Mouse (Mus musculus): ENCODE data around the gene Skp1a. TPM values are rescaled to one million over a fixed set of nuclear protein-coding genes. Genes with fewer than 3 reads are reported as not detected.

Gene Skp1a
- polyA plus RNA-seq, 1 experiment: 7.5 TPM

DNA sequence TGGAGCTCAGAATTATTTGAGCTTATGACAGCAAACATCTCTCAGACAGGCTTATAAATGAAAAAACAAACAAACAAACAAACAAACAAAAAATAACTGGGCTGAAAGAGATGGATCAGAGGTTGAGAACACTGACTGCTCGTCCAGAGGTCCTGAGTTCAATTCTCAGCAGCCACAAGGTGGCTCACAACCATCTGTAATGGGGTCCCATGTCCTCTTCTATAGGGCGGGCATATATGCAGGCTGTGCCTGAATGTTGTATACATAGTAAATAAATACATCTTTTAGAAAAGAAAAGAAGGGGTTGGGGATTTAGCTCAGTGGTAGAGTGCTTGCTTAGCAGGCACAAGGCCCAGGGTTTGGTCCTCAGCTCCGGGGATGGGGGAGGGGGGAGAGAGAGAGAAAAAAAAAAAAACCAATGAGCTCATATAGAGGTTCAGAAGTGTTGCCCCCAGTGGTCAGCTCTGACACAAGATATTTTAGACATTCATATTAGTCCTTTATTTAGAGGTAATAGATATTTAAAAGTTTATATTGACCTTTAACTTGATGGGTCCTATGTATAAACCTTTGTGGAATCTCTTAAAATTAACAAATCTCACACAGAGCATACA is 5.7 kb upstream of the Skp1a start:
- WGBS: 74% methylated on average over 3 of the region's 3 CpGs
- H3K4me3 ChIP-seq (ENCODE audit: low read depth, low read length): no peak overlapping the region
- TF ChIP-seq CTCF (IDR thresholded peaks at IDR 0.05; ENCODE audit: extremely low read depth, insufficient read length, insufficient replicate concordance, low read depth, low read length) (no peak), POLR2A (IDR thresholded peaks at IDR 0.05; ENCODE audit: low read depth, low read length) (no peak)
- no peaks in the 10 kb centered on the region for H3K36me3 ChIP-seq (ENCODE audit: control insufficient read depth, insufficient read depth, low read length)
- H3K4me1 ChIP-seq (ENCODE audit: control insufficient read depth, insufficient read depth, insufficient read length, low read length): peaks cover 11% of the 10 kb centered on the region; the same call in 1 of the 2 replicates
- no peak overlapping the region for H3K27ac ChIP-seq (ENCODE audit: insufficient read depth, low read depth, low read length)
- H3K27me3 ChIP-seq (ENCODE audit: control insufficient read depth, insufficient read depth, low read length): no peaks in the 10 kb centered on the region

DNA sequence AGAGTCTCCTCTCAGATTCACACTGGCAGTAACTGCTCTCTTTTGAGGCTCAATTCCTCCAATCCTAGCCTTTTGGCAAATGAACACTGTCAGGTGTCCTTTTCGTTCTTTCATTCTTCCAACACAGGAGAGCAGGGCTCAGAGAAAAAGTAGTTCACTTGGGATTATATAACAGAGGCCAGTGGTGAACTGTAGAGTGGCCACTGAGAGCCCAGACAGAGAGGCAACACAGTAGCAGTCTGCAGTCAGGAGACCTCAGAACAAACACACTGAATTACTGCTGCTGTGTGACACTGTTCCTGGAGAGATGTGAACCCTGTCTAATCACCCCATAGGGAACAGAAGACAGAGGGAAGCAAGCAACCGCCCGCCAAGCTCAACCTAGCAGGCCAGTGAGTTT is 4.7 kb upstream of the Skp1a start:
- no peaks in the 10 kb centered on the region for H3K36me3 ChIP-seq (ENCODE audit: control insufficient read depth, insufficient read depth, low read length)
- no peaks in the 10 kb centered on the region for H3K27me3 ChIP-seq (ENCODE audit: control insufficient read depth, insufficient read depth, low read length)
- TF ChIP-seq CTCF (IDR thresholded peaks at IDR 0.05; ENCODE audit: extremely low read depth, insufficient read length, insufficient replicate concordance, low read depth, low read length) (no peak), POLR2A (IDR thresholded peaks at IDR 0.05; ENCODE audit: low read depth, low read length) (no peak)
- 91% methylated on average over 3 of the region's 3 CpGs for WGBS
- no peak overlapping the region for H3K4me3 ChIP-seq (ENCODE audit: low read depth, low read length)
- H3K27ac ChIP-seq (ENCODE audit: insufficient read depth, low read depth, low read length): no peak overlapping the region
- peaks cover 11% of the 10 kb centered on the region; the same call in 1 of the 2 replicates for H3K4me1 ChIP-seq (ENCODE audit: control insufficient read depth, insufficient read depth, insufficient read length, low read length)

DNA sequence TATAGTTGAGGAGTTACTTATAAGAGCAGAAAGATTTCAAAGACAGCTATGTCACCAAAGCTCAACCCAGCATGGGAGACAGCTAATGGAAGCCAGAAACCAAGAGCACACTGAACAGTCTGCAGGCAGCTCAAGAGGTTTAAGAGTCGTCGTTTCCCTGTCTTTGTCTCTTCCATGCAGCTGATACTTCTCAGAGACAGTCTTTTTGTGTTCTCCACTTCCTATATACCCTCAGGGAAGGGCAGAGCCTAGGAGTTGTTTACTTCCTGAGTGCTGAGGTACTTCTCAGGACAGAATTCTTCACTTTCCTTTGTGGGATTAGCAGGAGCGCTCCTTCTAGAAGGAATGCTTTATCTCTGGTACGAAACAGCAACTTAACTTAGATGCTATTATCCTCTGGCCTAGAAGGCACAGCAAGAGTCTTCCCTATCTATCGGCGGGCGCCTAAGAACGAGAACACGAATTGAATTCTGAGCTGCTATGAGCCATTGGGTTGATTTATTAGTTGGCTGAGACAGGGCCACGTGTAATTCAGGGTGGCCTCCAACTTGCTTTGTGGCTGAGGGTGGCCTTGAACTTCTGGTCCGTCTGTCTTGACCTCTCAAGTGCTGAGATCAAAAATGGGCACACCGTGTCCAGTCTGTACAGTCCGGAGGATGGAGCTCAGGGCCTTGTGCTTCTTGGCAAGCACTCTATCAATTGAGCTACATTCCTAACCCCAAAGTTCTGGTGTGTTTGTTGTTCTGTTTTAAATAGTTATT is 4.1 kb upstream of the Skp1a start:
- Histone ChIP-seq H3K27ac (ENCODE audit: insufficient read depth, low read depth, low read length) (no peak overlapping the region), H3K27me3 (ENCODE audit: control insufficient read depth, insufficient read depth, low read length) (no peaks in the 10 kb centered on the region), H3K4me3 (ENCODE audit: low read depth, low read length) (no peak overlapping the region), H3K4me1 (ENCODE audit: control insufficient read depth, insufficient read depth, insufficient read length, low read length) (peaks cover 11% of the 10 kb centered on the region; the same call in 1 of the 2 replicates), H3K36me3 (ENCODE audit: control insufficient read depth, insufficient read depth, low read length) (no peaks in the 10 kb centered on the region)
- WGBS: 85% methylated on average over 13 of the region's 13 CpGs
- TF ChIP-seq POLR2A (IDR thresholded peaks at IDR 0.05; ENCODE audit: low read depth, low read length): no peak
- no peak for TF ChIP-seq CTCF (IDR thresholded peaks at IDR 0.05; ENCODE audit: extremely low read depth, insufficient read length, insufficient replicate concordance, low read depth, low read length)

DNA sequence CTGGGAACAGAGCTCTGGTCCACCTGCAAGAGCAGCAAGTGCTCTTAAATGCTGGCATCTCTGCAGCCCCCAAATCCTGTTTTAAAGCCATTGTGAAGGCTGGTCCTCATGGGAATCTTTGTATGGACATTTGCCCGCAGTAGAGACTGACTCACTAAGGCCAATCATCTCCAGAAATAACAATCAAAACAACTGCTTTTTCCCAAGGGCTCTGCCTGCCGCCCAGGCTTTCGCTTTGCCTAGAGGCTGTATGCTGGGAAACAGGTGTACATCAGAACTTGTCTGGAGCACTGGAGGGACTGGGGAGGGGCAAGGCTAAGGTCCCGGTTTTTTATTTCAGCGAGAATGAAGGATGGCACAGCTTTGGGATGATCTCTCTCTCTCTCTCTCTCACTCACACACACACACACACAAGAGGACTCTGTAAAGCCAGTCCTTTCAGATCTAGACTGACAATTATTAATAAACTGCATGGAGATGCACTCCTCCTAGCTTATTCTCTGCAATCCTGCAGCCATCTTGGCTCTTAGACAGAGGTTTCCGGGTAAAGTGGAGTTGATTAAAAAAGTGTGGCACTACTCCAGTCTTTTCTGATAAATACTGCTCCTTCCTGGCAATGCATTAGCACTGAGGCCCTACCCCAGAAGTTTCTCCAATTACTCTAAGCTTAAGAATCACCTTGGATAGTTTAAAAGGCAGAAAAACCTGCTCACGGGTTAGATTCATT is 2.9 kb upstream of the Skp1a start:
- Histone ChIP-seq H3K27ac (ENCODE audit: insufficient read depth, low read depth, low read length) (no peak overlapping the region), H3K27me3 (ENCODE audit: control insufficient read depth, insufficient read depth, low read length) (no peaks in the 10 kb centered on the region), H3K4me3 (ENCODE audit: low read depth, low read length) (no peak overlapping the region), H3K4me1 (ENCODE audit: control insufficient read depth, insufficient read depth, insufficient read length, low read length) (peaks cover 8% of the 10 kb centered on the region; the same call in 1 of the 2 replicates), H3K36me3 (ENCODE audit: control insufficient read depth, insufficient read depth, low read length) (no peaks in the 10 kb centered on the region)
- WGBS: 61% methylated on average over 7 of the region's 7 CpGs
- no peak for TF ChIP-seq CTCF (IDR thresholded peaks at IDR 0.05; ENCODE audit: extremely low read depth, insufficient read length, insufficient replicate concordance, low read depth, low read length)
- TF ChIP-seq POLR2A (IDR thresholded peaks at IDR 0.05; ENCODE audit: low read depth, low read length): no peak

DNA sequence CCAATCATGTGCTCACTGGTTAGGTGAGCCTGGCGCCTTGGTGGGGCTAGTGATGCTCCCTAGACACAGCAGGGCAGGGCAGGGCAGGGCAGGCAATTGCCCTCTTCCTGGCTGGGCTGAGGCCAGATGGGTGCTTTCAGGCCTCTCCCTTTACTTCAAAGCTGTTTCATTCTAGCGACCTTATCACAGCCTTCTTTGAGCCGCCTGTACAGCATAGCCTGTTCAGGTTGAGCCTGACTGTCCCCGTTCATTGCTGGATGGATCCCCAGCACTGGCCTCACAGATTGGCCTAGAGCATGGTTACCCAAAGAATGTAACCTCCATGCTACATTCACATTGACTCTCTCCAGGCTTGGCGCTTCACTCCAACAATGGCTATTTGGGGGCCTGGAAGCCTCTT is 1.1 kb upstream of the Skp1a start:
- 22% methylated on average over 5 of the region's 5 CpGs for WGBS
- peak; percentile 23; the same call in 1 of the 2 replicates for TF ChIP-seq POLR2A (IDR thresholded peaks at IDR 0.05; ENCODE audit: low read depth, low read length)
- TF ChIP-seq CTCF (IDR thresholded peaks at IDR 0.05; ENCODE audit: extremely low read depth, insufficient read length, insufficient replicate concordance, low read depth, low read length): no peak
- Histone ChIP-seq H3K4me3 (ENCODE audit: low read depth, low read length) (no peak overlapping the region), H3K27me3 (ENCODE audit: control insufficient read depth, insufficient read depth, low read length) (no peaks in the 10 kb centered on the region), H3K36me3 (ENCODE audit: control insufficient read depth, insufficient read depth, low read length) (no peaks in the 10 kb centered on the region), H3K27ac (ENCODE audit: insufficient read depth, low read depth, low read length) (peak overlapping the region; percentile 83), H3K4me1 (ENCODE audit: control insufficient read depth, insufficient read depth, insufficient read length, low read length) (peaks cover 11% of the 10 kb centered on the region; the same call in 1 of the 2 replicates)

DNA sequence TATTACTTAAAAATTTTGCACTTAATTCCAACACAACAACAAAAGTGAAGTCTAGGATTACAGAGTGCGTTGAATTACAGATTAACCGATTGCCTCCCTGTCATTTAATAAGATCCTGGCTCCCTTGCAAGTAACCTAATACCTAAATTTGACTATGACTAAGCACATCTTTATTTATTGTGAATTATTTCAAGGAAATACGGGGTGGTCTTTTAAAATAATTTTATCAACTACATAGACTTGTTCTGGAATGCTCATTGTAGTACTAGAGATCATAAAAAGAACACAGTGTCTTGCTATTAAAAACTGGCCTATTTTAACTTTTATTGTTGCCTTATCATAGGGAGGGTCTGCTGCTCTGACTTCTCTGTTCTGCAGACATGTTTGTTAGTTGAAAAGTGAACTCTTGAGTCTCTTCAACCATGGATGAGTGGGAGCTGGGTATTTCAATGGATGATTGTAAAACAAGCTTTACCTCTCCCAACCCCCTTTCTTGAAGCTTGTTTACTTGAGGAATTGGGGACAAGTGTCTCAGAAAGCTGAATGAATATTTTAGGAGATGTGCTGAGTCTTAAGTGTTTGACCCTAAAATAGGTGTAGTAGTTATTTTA is 1.4 kb downstream of the Skp1a start:
- no peak for TF ChIP-seq POLR2A (IDR thresholded peaks at IDR 0.05; ENCODE audit: low read depth, low read length)
- TF ChIP-seq CTCF (IDR thresholded peaks at IDR 0.05; ENCODE audit: extremely low read depth, insufficient read length, insufficient replicate concordance, low read depth, low read length): no peak
- H3K27me3 ChIP-seq (ENCODE audit: control insufficient read depth, insufficient read depth, low read length): no peaks in the 10 kb centered on the region
- H3K4me1 ChIP-seq (ENCODE audit: control insufficient read depth, insufficient read depth, insufficient read length, low read length): peaks cover 11% of the 10 kb centered on the region; the same call in 1 of the 2 replicates
- 8% methylated on average over 3 of the region's 3 CpGs for WGBS
- no peak overlapping the region for H3K27ac ChIP-seq (ENCODE audit: insufficient read depth, low read depth, low read length)
- H3K36me3 ChIP-seq (ENCODE audit: control insufficient read depth, insufficient read depth, low read length): peaks cover 14% of the 10 kb centered on the region
- H3K4me3 ChIP-seq (ENCODE audit: low read depth, low read length): no peak overlapping the region

Measured in small intestine, adult 2 months (tissue).